Mouse (Mus musculus) CH12.LX (cell line): Measurements from ENCODE around the gene Atp5f1. TPM values are rescaled to one million over a fixed set of nuclear protein-coding genes. Genes with fewer than 3 reads are reported as not detected.

Experiments
- DNase-seq: peaks from one replicate; pipeline ENCODE4 v3.0.0-alpha.2; 2013; ENCODE audit errors: extremely low read depth
- H3K27ac ChIP-seq: 2 replicates; pipeline ENCODE4 v1.5.1; 2012; ENCODE audit warnings: low read depth, mild to moderate bottlenecking, control low read depth, moderate library complexity; ENCODE audit not compliant: insufficient read depth
- H3K27me3 ChIP-seq: replicated peaks from 2 replicates; pipeline ENCODE3; 2012; ENCODE audit warnings: inconsistent platforms
- H3K36me3 ChIP-seq, 2 experiments: replicated peaks in 1 of 2; 2 replicates each; pipeline versions ENCODE3 to v1.6.1; 2012; ENCODE audit warnings: inconsistent platforms in 1 of 2, low read length in 1 of 2, mild to moderate bottlenecking in 1 of 2, mixed read lengths in 1 of 2, moderate library complexity in 1 of 2; ENCODE audit not compliant: control insufficient read depth in 1 of 2, insufficient read depth in 1 of 2
- H3K4me1 ChIP-seq, 2 experiments: 2 replicates each; pipeline ENCODE4 v1.6.1; 2012; ENCODE audit warnings: inconsistent platforms in 1 of 2, moderate library complexity in 1 of 2; ENCODE audit not compliant: insufficient read depth in 2 of 2, control insufficient read depth in 1 of 2
- H3K4me2 ChIP-seq: 2 replicates; pipeline ENCODE4 v1.6.1; 2012; ENCODE audit warnings: low read depth, mild to moderate bottlenecking, control low read depth; ENCODE audit not compliant: poor library complexity, insufficient read depth, severe bottlenecking
- H3K4me3 ChIP-seq, 3 experiments: fragments of 150-350 bp in 1 of 3; sonication (generic) in 1 of 3; replicated peaks in 1 of 3; 2 replicates each; pipeline versions ENCODE3 to v1.5.1; 2011 to 2012; ENCODE audit warnings: low read depth in 2 of 3, low read length in 2 of 3, mild to moderate bottlenecking in 2 of 3, moderate library complexity in 2 of 3, control low read depth in 1 of 3, improper control_type of control experiment in 1 of 3, inconsistent platforms in 1 of 3, mixed read lengths in 1 of 3; ENCODE audit not compliant: poor library complexity in 1 of 3
- H3K79me2 ChIP-seq: replicated peaks from 2 replicates; pipeline ENCODE4 v1.6.1; 2012; ENCODE audit warnings: mild to moderate bottlenecking, moderate library complexity; ENCODE audit not compliant: control insufficient read depth, poor library complexity, insufficient read depth, severe bottlenecking; ENCODE audit errors: extremely low read depth
- H3K9ac ChIP-seq: 2 replicates; pipeline ENCODE4 v1.6.1; 2012; ENCODE audit warnings: low read depth, mild to moderate bottlenecking, control low read depth, moderate library complexity; ENCODE audit not compliant: insufficient read depth
- H3K9me3 ChIP-seq: replicated peaks from 2 replicates; pipeline ENCODE3; 2012; ENCODE audit warnings: low read length, inconsistent platforms, mixed read lengths
- BHLHE40 ChIP-seq: IDR thresholded peaks from 2 replicates; pipeline ENCODE4 v1.6.1; 2011; ENCODE audit warnings: mild to moderate bottlenecking, low read depth, low read length, improper control_type of control experiment
- CTCF ChIP-seq, 2 experiments: IDR thresholded peaks in 1 of 2; conservative IDR thresholded peaks in 1 of 2; 2 replicates each; pipeline ENCODE4 v1.5.1; 2011 to 2012; ENCODE audit warnings: low read depth in 2 of 2, low read length in 2 of 2, improper control_type of control experiment in 1 of 2, inconsistent platforms in 1 of 2, mild to moderate bottlenecking in 1 of 2, moderate library complexity in 1 of 2
- ELF1 ChIP-seq: IDR thresholded peaks from 2 replicates; pipeline ENCODE4 v1.6.1; 2014; ENCODE audit warnings: low read depth, mild to moderate bottlenecking, inconsistent platforms, low read length, improper control_type of control experiment
- ETS1 ChIP-seq: conservative IDR thresholded peaks from 2 replicates; pipeline ENCODE4 v1.6.1; 2012; ENCODE audit warnings: low read depth, mild to moderate bottlenecking, inconsistent platforms, low read length, improper control_type of control experiment, moderate library complexity
- GABPA ChIP-seq: IDR thresholded peaks from 2 replicates; pipeline ENCODE4 v1.6.1; 2012; ENCODE audit warnings: low read depth, low read length, improper control_type of control experiment, inconsistent platforms; ENCODE audit not compliant: insufficient replicate concordance
- HCFC1 ChIP-seq: IDR thresholded peaks from 2 replicates; pipeline ENCODE4 v1.6.1; 2012; ENCODE audit warnings: low read depth, mild to moderate bottlenecking, inconsistent platforms, low read length, improper control_type of control experiment
- IRF4 ChIP-seq: IDR thresholded peaks from 2 replicates; pipeline ENCODE4 v1.6.1; 2014; ENCODE audit warnings: low read depth, mild to moderate bottlenecking, inconsistent platforms, low read length, improper control_type of control experiment
- JUN ChIP-seq: IDR thresholded peaks from 2 replicates; pipeline ENCODE4 v1.6.1; 2011; ENCODE audit warnings: low read depth, mild to moderate bottlenecking, low read length, improper control_type of control experiment, moderate library complexity; ENCODE audit not compliant: insufficient read depth
- JUND ChIP-seq: conservative IDR thresholded peaks from 2 replicates; pipeline ENCODE4 v1.6.1; 2011; ENCODE audit warnings: low read depth, low read length, improper control_type of control experiment
- KAT2A ChIP-seq: IDR thresholded peaks from 2 replicates; pipeline ENCODE4 v1.6.1; 2012; ENCODE audit warnings: low read length, improper control_type of control experiment, inconsistent platforms; ENCODE audit not compliant: insufficient replicate concordance
- MAFK ChIP-seq: IDR thresholded peaks from 2 replicates; pipeline ENCODE4 v1.6.1; 2011; ENCODE audit warnings: low read length, improper control_type of control experiment; ENCODE audit not compliant: insufficient replicate concordance
- MAX ChIP-seq: IDR thresholded peaks from 2 replicates; pipeline ENCODE4 v1.6.1; 2011; ENCODE audit warnings: low read length, improper control_type of control experiment
- MAZ ChIP-seq: IDR thresholded peaks from 2 replicates; pipeline ENCODE4 v1.6.1; 2012; ENCODE audit warnings: low read depth, mild to moderate bottlenecking, inconsistent platforms, low read length, improper control_type of control experiment, moderate library complexity
- MEF2A ChIP-seq: IDR thresholded peaks from 2 replicates; pipeline ENCODE4 v1.6.1; 2014; ENCODE audit warnings: low read depth, mild to moderate bottlenecking, inconsistent platforms, low read length, improper control_type of control experiment, borderline replicate concordance
- MXI1 ChIP-seq: IDR thresholded peaks from 2 replicates; pipeline ENCODE4 v1.6.1; 2011; ENCODE audit warnings: mild to moderate bottlenecking, low read depth, low read length, improper control_type of control experiment
- MYC ChIP-seq: IDR thresholded peaks from 2 replicates; pipeline ENCODE4 v1.6.1; 2011; ENCODE audit warnings: low read depth, mild to moderate bottlenecking, improper control_type of control experiment, low read length
- NELFE ChIP-seq: IDR thresholded peaks from 2 replicates; pipeline ENCODE4 v1.6.1; 2011; ENCODE audit warnings: low read depth, low read length, improper control_type of control experiment
- POLR2A ChIP-seq: IDR thresholded peaks from 2 replicates; pipeline ENCODE4 v1.6.1; 2011; ENCODE audit warnings: low read depth, mild to moderate bottlenecking, improper control_type of control experiment, low read length
- RAD21 ChIP-seq: IDR thresholded peaks from 2 replicates; pipeline ENCODE4 v1.6.1; 2011; ENCODE audit warnings: low read depth, mild to moderate bottlenecking, low read length, improper control_type of control experiment, moderate library complexity
- SIN3A ChIP-seq: IDR thresholded peaks from 2 replicates; pipeline ENCODE4 v1.6.1; 2012; ENCODE audit warnings: low read length, improper control_type of control experiment, inconsistent platforms
- SMC3 ChIP-seq: IDR thresholded peaks from 2 replicates; pipeline ENCODE4 v1.6.1; 2011; ENCODE audit warnings: low read depth, low read length, improper control_type of control experiment
- TBP ChIP-seq: conservative IDR thresholded peaks from 2 replicates; pipeline ENCODE4 v1.6.1; 2011; ENCODE audit warnings: low read depth, low read length, improper control_type of control experiment
- TCF12 ChIP-seq: IDR thresholded peaks from 2 replicates; pipeline ENCODE4 v1.6.1; 2014; ENCODE audit warnings: low read depth, mild to moderate bottlenecking, inconsistent platforms, low read length, improper control_type of control experiment
- UBTF ChIP-seq: IDR thresholded peaks from 2 replicates; pipeline ENCODE4 v1.6.1; 2012; ENCODE audit warnings: low read depth, mild to moderate bottlenecking, inconsistent platforms, low read length, improper control_type of control experiment, moderate library complexity
- USF1 ChIP-seq: IDR thresholded peaks from 2 replicates; pipeline ENCODE4 v1.6.1; 2014; ENCODE audit warnings: low read depth, mild to moderate bottlenecking, inconsistent platforms, low read length, improper control_type of control experiment
- ZC3H11A ChIP-seq: IDR thresholded peaks from 2 replicates; pipeline ENCODE4 v1.6.1; 2012; ENCODE audit warnings: low read depth, mild to moderate bottlenecking, inconsistent platforms, low read length, improper control_type of control experiment
- ZMIZ1 ChIP-seq: IDR thresholded peaks from 2 replicates; pipeline ENCODE4 v1.6.1; 2012; ENCODE audit warnings: low read depth, mild to moderate bottlenecking, inconsistent platforms, low read length, improper control_type of control experiment
- ZNF384 ChIP-seq: IDR thresholded peaks from 2 replicates; pipeline ENCODE4 v1.6.1; 2012; ENCODE audit warnings: low read depth, low read length, improper control_type of control experiment, inconsistent platforms
- dilution Hi-C: fragments of 300-500 bp; cut with MboI; formaldehyde crosslinking; loops from 2 replicates; pipeline ENCODE4 v1.14.3; 2020; ENCODE audit warnings: low sequenced_read_pairs; ENCODE audit not compliant: extremely low pct_unique_long_range_greater_than_20kb, extremely low pct_ligation_motif_present
- in situ Hi-C: fragments of 300-500 bp; cut with MboI; formaldehyde crosslinking; loops from 3 replicates; pipeline ENCODE4 v1.14.3; 2019; ENCODE audit warnings: low sequenced_read_pairs, low pct_ligation_motif_present, low pct_unique_long_range_greater_than_20kb, mixed read lengths
- polyA plus RNA-seq: library from polyadenylated mRNA; unstranded; fragments of >175 nt; gene quantifications from 2 replicates; pipeline ENCODE4 v1.2.1, GENCODE M21; 2012; ENCODE audit warnings: low read depth; ENCODE audit not compliant: insufficient read length
- total RNA-seq, 2 experiments: library from RNA; depleted of rRNA; stranded (reverse); fragments of 300-350 nt in 1 of 2; fragments of >200 nt in 1 of 2; gene quantifications; 2 replicates each; pipeline ENCODE4 v1.2.3; 2012 to 2014

Gene Atp5f1
- total and polyA plus RNA-seq, 3 experiments, result 317 to 676 (median 494) TPM

DNA sequence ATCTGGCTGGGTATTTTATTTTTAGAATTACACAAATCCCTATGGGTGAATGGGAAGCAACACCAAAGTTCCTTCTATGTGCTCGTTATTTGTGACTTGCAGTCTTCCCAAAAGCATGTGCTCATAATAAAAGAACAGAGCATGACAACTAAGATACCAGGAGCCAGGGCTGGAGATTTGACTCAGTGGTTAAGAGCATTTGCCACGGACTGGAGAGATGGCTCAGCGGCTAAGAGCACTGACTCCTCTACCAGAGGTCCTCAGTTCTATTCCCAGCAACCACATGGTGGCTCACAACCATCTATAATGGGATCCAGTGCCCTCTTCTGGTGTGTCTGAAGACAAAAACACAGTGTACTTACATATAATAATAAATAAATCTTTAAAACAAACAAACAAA is 63.1 kb downstream of the Atp5f1 start:
- TF ChIP-seq CTCF (conservative IDR thresholded peaks at IDR 0.05 in 1 of 2, IDR thresholded peaks at IDR 0.05 in 1 of 2; ENCODE audit: low read depth in 2 of 2, low read length in 2 of 2) (0 out of 4 replicates have a peak, but pooled peaks of 1 of the 2 experiments have one; percentile 5), SIN3A (no peak)
- dilution Hi-C loops, result no loop called here
- Histone ChIP-seq H3K79me2 (no peaks in the 10 kb centered on the region), H3K27me3 (no peaks in the 10 kb centered on the region), H3K9ac (no peak overlapping the region), H3K27ac (no peak overlapping the region), H3K4me2 (no peak overlapping the region), H3K4me1 (peaks cover 13 to 58% of the 10 kb centered on the region in 2 experiments), H3K36me3 (no peaks in the 10 kb centered on the region), H3K9me3 (peaks cover 3% of the 10 kb centered on the region), H3K4me3 (no peak overlapping the region)
- in situ Hi-C loops, result loop anchor here (5.0 kb wide), 1 partner anchor 210 kb away; the partner anchor contains the start of gene Ddx20
- no peak for DNase-seq

DNA sequence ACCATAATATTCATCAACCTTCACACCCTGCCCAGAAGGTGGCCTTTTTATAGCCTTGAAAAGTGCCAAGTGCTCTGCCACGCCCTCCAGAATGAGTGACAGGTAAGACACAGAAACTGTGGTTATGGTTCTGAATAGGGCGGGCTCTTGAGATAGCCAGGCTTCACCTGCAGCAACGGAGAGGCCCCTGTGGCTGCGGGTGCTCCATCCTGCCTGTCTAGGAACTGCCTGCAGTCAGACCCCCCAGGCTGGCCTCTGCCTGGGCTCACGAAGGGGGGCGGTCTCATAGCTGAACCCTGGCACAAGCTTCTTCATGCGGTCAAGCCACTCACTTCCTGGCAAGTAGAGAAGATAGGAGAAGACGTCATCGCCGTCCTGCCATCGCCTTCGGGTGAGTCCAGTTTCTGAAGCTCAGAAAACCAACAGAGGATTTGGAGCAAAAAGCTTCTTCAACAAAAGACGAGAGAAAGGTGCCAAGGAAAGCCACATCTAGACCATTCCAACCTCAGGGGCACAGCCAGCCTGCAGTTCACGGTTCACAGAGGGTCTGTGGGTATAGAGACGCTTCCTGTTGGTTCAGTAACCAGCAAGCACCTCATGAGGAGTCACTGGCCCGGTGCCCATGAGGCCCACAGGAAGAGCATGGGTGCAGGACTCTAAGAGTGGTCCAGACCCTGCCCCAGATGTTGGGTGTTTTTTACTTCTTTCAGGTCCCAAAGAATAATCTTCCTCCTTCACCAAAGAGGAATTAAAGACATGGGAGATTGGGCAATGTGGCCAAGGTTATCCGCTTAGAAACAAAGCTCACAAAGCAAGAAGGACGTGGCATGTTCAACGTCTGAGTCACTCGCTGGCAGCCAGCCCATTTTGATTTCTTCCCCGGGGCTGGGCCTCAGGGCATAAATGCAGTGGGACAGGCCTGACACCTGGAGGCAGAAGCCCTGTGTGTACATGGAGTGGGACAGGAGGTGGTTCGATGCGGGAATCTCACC is 65.0 kb downstream of the Atp5f1 start:
- peak; percentile 89 for DNase-seq
- H3K4me1 ChIP-seq, result peaks cover 11 to 56% of the 10 kb centered on the region in 2 experiments

More for the DNA sequence above, 65.0 kb downstream of the Atp5f1 start:
- TF ChIP-seq TCF12 (peak; percentile 63), MAFK (no peak), ZC3H11A (peak; percentile 91), UBTF (no peak), CTCF (conservative IDR thresholded peaks at IDR 0.05 in 1 of 2, IDR thresholded peaks at IDR 0.05 in 1 of 2; ENCODE audit: low read depth in 2 of 2, low read length in 2 of 2) (peak in 1 of 2 experiments; percentile 90; a peak in 2 of 4 replicates), SMC3 (peak; percentile 95), KAT2A (no peak), ZMIZ1 (no peak), ZNF384 (peak; percentile 49; the same call in 1 of the 2 replicates), BHLHE40 (peak; percentile 48; the same call in 1 of the 2 replicates), MAZ (0 out of 2 replicates have a peak, but pooled peaks have one; percentile 73), JUN (peak; percentile 53), SIN3A (peak; percentile 84), MXI1 (peak; percentile 73), NELFE (peak; percentile 28), IRF4 (peak; percentile 54), HCFC1 (peak; percentile 34; the same call in 1 of the 2 replicates), JUND (peak; percentile 43), GABPA (no peak), TBP (peak; percentile 93), MYC (peak; percentile 73; the same call in 1 of the 2 replicates), MEF2A (0 out of 2 replicates have a peak, but pooled peaks have one; percentile 62), RAD21 (peak; percentile 96), ELF1 (peak; percentile 63; the same call in 1 of the 2 replicates), ETS1 (no peak), POLR2A (peak; percentile 59), USF1 (no peak), MAX (no peak)
- Histone ChIP-seq H3K79me2 (no peaks in the 10 kb centered on the region), H3K27me3 (no peaks in the 10 kb centered on the region), H3K4me2 (peak overlapping the region; percentile 48), H3K36me3 (no peaks in the 10 kb centered on the region), H3K4me3 (peak overlapping the region; percentile 49 to 67 (median 53)), H3K9me3 (peaks cover 3% of the 10 kb centered on the region), H3K9ac (peak overlapping the region; percentile 93), H3K27ac (peak overlapping the region; percentile 97)
- in situ Hi-C loops (loop anchor here (5.0 kb wide), 2 partner anchors 73 to 208 kb away; partner anchors contain the start of gene Ddx20), dilution Hi-C loops (no loop called here)
